Mouse (Mus musculus) heart, adult 2 months (tissue): ENCODE measurements around the gene Gm20708.

Experiments
- CTCF ChIP-seq: fragments of 200-600 bp; IDR thresholded peaks from 2 replicates; pipeline ENCODE4 v1.8.1; 2022; ENCODE audit warnings: antibody characterized with exemption, mild to moderate bottlenecking, moderate library complexity
- EP300 ChIP-seq: fragments of 200-500 bp; IDR thresholded peaks from 2 replicates; pipeline ENCODE4 v1.6.1; 2011; ENCODE audit warnings: low read depth, low read length, control low read depth; ENCODE audit not compliant: insufficient read depth

- TF ChIP-seq CTCF: no peak
- TF ChIP-seq EP300: no peak
Observed at GRCm38 (mm10) chr11:117882208-117882607, 72.7 kb downstream of the Gm20708 start.
